Mouse (Mus musculus) ES-Bruce4 (cell line): ENCODE results near the gene Cyp8b1.

Source experiments
- CTCF ChIP-seq: IDR thresholded peaks from one replicate; pipeline ENCODE4 v1.8.1; 2011; ENCODE audit warnings: low read depth, low read length
- POLR2A ChIP-seq: IDR thresholded peaks from one replicate; pipeline ENCODE4 v1.8.1; 2011; ENCODE audit warnings: low read length; ENCODE audit not compliant: insufficient read depth

DNA sequence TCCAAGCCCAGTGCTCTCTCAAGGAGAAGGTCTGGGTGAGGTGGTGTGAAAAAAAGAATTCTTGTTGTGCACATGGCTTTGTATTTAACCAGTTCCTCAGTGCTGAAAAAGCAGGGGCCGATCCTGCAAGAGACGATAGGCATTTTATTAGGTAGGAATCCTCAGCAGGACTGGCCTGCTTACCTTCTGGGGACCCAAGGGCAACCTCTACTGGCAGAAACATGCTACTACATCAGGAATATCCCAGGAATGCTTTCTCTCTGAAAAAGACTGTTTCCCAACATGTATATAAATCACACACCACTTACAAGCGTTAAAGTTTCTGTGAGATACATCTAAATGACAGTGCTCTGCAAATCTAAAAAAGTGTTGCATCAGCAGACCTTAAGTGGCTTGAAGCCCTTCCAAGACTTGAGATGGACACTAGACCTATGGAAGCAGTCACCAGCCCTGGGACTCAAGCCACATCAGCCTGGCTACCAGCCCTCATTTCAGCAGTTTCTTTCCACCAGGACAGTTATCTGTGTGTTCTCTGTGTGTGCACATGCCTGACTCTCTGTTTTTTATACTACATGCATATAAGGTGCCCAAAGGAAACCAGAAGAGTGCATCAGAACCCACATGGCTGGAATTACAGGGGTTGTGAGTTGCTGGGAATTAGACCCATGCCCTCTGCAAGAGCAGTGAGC lies 38.9 kb downstream of the Cyp8b1 start:
- no peak for TF ChIP-seq POLR2A
- peak; percentile 47 for TF ChIP-seq CTCF
